Mouse (Mus musculus): ENCODE measurements at regions not wholly inside any gene's neighbourhood (a gene's known extent, or its start where the extent isn't known, plus 50 kb on each side); places are given as distances from the start of the nearest gene placed in this dataset.

DNA sequence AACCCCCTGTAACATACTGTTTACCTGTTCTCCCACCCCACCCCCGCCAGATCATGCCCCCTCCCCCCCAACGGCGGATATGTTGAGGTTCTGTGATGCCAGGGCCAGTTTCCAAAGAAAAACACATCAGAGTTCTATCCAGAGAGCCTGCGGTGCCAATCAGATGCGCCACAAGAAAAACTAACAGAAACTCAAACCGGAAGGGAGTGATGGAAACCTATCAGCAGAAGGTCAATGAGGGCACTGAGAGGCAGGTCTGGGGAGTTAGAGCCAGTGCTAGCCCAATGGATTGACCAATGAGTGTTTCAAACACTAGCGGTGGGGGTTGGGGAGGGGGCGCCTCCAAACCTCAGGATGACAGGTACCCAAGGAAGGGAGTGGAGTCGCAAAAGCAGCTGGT, 132.7 kb upstream of the Dynlrb2 start:
- H3K9me3 ChIP-seq (ENCODE audit: control insufficient read depth, low read length): no peaks in the 10 kb centered on the region
- no peaks in the 10 kb centered on the region for H3K36me3 ChIP-seq (ENCODE audit: control insufficient read depth, insufficient read depth, low read length)
- H3K9ac ChIP-seq (ENCODE audit: low read depth, low read length): no peak overlapping the region
- WGBS: 79% methylated on average over 9 of the region's 9 CpGs
- no peak for ATAC-seq (ENCODE audit: low read depth)
- H3K4me1 ChIP-seq (ENCODE audit: control insufficient read depth, insufficient read depth, low read length): no peaks in the 10 kb centered on the region
- no peak overlapping the region for H3K4me3 ChIP-seq (ENCODE audit: low read depth, low read length)
- DNase-seq (ENCODE audit: low spot score): no peak
- no peak overlapping the region for H3K27ac ChIP-seq (replicated peaks; ENCODE audit: low read depth, low read length)
- H3K27me3 ChIP-seq (replicated peaks; ENCODE audit: control insufficient read depth, insufficient read depth, low read length): no peaks in the 10 kb centered on the region
- no peak overlapping the region for H3K4me2 ChIP-seq (ENCODE audit: low read depth, low read length)

DNA sequence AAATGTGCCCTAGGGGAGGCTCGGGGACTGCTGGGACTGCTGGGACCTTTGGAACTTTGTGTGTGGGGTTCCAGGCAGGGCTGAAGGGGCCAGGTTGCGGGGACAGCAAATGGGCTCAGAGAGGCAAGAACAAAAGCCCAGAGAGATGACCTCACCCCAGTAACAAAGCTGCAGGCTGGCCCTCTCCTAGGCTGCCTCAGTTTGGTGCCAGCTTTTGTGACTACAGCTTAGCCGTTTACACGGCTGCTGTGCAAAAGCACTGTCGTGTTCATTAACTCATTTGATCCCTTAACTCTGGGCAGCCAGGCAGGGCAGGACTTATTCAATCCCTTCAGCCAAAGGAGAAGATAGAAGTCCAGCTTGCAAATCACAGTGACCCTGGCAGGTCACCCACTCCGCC, 137.3 kb upstream of the Dynlrb2 start:
- H3K4me1 ChIP-seq (ENCODE audit: control insufficient read depth, insufficient read depth, low read length): no peaks in the 10 kb centered on the region
- 74% methylated on average over 6 of the region's 6 CpGs for WGBS
- no peak overlapping the region for H3K9ac ChIP-seq (ENCODE audit: low read depth, low read length)
- no peak for DNase-seq (ENCODE audit: low spot score)
- H3K27ac ChIP-seq (replicated peaks; ENCODE audit: low read depth, low read length): no peak overlapping the region
- no peaks in the 10 kb centered on the region for H3K27me3 ChIP-seq (replicated peaks; ENCODE audit: control insufficient read depth, insufficient read depth, low read length)
- H3K4me3 ChIP-seq (ENCODE audit: low read depth, low read length): no peak overlapping the region
- H3K36me3 ChIP-seq (ENCODE audit: control insufficient read depth, insufficient read depth, low read length): no peaks in the 10 kb centered on the region
- ATAC-seq (ENCODE audit: low read depth): no peak
- no peak overlapping the region for H3K4me2 ChIP-seq (ENCODE audit: low read depth, low read length)
- no peaks in the 10 kb centered on the region for H3K9me3 ChIP-seq (ENCODE audit: control insufficient read depth, low read length)

DNA sequence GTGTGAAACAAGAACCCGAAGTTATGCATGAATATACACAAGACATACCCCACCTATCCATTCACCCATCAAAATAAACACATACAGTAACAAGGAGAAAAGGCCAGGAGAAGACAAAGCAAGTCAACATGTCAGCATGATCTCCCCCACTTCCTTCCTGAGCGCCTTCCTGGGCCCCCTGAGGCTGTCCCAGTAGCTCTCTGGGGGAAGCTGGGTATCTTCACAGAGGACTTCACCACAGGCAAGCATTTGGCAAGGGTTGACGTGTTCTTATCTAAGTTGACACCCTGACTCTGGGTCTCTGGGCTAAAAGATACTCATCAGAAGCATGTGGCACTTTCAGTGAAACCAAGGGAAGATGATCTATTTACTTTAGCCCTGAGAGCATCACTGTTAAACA, 138.1 kb upstream of the Dynlrb2 start:
- Histone ChIP-seq H3K27ac (replicated peaks; ENCODE audit: low read depth, low read length) (no peak overlapping the region), H3K4me3 (ENCODE audit: low read depth, low read length) (no peak overlapping the region), H3K4me1 (ENCODE audit: control insufficient read depth, insufficient read depth, low read length) (no peaks in the 10 kb centered on the region), H3K9me3 (ENCODE audit: control insufficient read depth, low read length) (no peaks in the 10 kb centered on the region), H3K36me3 (ENCODE audit: control insufficient read depth, insufficient read depth, low read length) (no peaks in the 10 kb centered on the region), H3K4me2 (ENCODE audit: low read depth, low read length) (no peak overlapping the region), H3K9ac (ENCODE audit: low read depth, low read length) (no peak overlapping the region), H3K27me3 (replicated peaks; ENCODE audit: control insufficient read depth, insufficient read depth, low read length) (no peaks in the 10 kb centered on the region)
- DNase-seq (ENCODE audit: low spot score) (no peak), ATAC-seq (ENCODE audit: low read depth) (no peak)
- 72% methylated on average over 3 of the region's 3 CpGs for WGBS

DNA sequence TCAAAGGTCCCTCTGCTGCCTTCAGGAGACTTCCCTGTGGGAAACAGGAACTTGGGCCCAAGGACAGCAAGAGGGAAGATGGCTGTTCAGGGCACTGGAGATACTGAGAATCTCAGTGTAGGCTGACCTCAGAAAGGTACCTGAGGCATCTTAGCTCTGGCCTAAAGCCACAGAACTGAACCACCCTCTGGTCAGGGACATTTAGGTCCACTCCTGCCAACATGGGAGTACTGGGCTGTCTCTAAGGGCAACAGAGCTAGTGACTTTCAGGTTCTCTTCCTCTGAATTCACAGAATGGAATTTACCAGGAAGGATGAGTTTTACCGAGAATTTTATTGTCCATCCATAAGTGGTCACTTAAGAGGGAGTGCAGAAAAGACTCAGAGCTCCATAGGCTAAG, 140.0 kb upstream of the Dynlrb2 start:
- Histone ChIP-seq H3K4me3 (ENCODE audit: low read depth, low read length) (no peak overlapping the region), H3K4me1 (ENCODE audit: control insufficient read depth, insufficient read depth, low read length) (no peaks in the 10 kb centered on the region), H3K36me3 (ENCODE audit: control insufficient read depth, insufficient read depth, low read length) (no peaks in the 10 kb centered on the region), H3K9ac (ENCODE audit: low read depth, low read length) (no peak overlapping the region), H3K27me3 (replicated peaks; ENCODE audit: control insufficient read depth, insufficient read depth, low read length) (no peaks in the 10 kb centered on the region), H3K4me2 (ENCODE audit: low read depth, low read length) (no peak overlapping the region), H3K27ac (replicated peaks; ENCODE audit: low read depth, low read length) (no peak overlapping the region), H3K9me3 (ENCODE audit: control insufficient read depth, low read length) (no peaks in the 10 kb centered on the region)
- ATAC-seq (ENCODE audit: low read depth) (no peak), DNase-seq (ENCODE audit: low spot score) (no peak)
- 73% methylated on average over 1 of the region's 1 CpGs for WGBS

DNA sequence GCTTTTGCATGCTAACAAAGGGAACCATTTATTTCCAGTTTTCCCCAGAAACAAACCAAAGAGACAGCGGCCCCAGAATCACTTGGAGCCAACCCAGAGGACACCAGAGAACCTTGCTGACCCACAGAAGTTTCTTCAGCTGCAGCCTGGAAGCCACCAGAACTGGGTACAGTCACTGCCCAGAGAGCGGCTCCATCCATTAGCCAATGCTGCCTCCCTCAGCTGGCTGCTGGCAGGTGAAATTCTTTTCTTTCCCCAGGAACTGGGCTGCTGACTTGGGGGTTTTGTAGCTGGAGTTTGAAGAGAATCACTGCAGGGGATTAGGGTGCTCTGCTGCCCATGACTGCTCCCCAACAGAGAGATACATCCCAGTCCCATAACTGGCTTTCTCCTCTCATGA, 140.6 kb upstream of the Dynlrb2 start:
- no peak overlapping the region for H3K27ac ChIP-seq (replicated peaks; ENCODE audit: low read depth, low read length)
- H3K4me3 ChIP-seq (ENCODE audit: low read depth, low read length): no peak overlapping the region
- no peaks in the 10 kb centered on the region for H3K4me1 ChIP-seq (ENCODE audit: control insufficient read depth, insufficient read depth, low read length)
- no peaks in the 10 kb centered on the region for H3K9me3 ChIP-seq (ENCODE audit: control insufficient read depth, low read length)
- no peak overlapping the region for H3K4me2 ChIP-seq (ENCODE audit: low read depth, low read length)
- H3K36me3 ChIP-seq (ENCODE audit: control insufficient read depth, insufficient read depth, low read length): no peaks in the 10 kb centered on the region
- no peak for ATAC-seq (ENCODE audit: low read depth)
- H3K27me3 ChIP-seq (replicated peaks; ENCODE audit: control insufficient read depth, insufficient read depth, low read length): no peaks in the 10 kb centered on the region
- DNase-seq (ENCODE audit: low spot score): no peak
- no peak overlapping the region for H3K9ac ChIP-seq (ENCODE audit: low read depth, low read length)
- WGBS: 85% methylated on average over 2 of the region's 2 CpGs

DNA sequence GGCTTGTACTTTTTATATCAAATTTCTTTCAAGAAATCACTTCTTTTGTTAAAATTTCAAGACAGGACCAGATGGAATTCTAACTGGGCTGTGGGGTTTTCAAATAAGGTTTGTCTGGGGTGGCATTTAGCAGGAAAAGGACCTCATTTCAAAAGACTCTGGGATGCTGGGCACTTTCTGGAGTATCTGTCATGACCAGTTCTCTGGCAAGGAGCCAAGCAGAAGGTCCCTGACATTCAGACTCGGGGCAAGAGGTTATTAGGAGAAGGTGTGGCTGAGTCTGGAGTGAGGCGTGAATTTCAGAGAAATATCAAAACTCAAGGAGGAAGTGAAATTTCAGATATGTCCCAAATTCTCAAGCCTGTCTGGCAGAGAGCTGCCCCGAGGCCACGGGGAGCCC, 142.4 kb upstream of the Dynlrb2 start:
- H3K27me3 ChIP-seq (replicated peaks; ENCODE audit: control insufficient read depth, insufficient read depth, low read length): no peaks in the 10 kb centered on the region
- H3K9me3 ChIP-seq (ENCODE audit: control insufficient read depth, low read length): no peaks in the 10 kb centered on the region
- no peak for DNase-seq (ENCODE audit: low spot score)
- H3K4me2 ChIP-seq (ENCODE audit: low read depth, low read length): no peak overlapping the region
- H3K4me1 ChIP-seq (ENCODE audit: control insufficient read depth, insufficient read depth, low read length): no peaks in the 10 kb centered on the region
- H3K36me3 ChIP-seq (ENCODE audit: control insufficient read depth, insufficient read depth, low read length): no peaks in the 10 kb centered on the region
- H3K9ac ChIP-seq (ENCODE audit: low read depth, low read length): no peak overlapping the region
- 60% methylated on average over 4 of the region's 4 CpGs for WGBS
- ATAC-seq (ENCODE audit: low read depth): no peak
- H3K4me3 ChIP-seq (ENCODE audit: low read depth, low read length): no peak overlapping the region
- no peak overlapping the region for H3K27ac ChIP-seq (replicated peaks; ENCODE audit: low read depth, low read length)

DNA sequence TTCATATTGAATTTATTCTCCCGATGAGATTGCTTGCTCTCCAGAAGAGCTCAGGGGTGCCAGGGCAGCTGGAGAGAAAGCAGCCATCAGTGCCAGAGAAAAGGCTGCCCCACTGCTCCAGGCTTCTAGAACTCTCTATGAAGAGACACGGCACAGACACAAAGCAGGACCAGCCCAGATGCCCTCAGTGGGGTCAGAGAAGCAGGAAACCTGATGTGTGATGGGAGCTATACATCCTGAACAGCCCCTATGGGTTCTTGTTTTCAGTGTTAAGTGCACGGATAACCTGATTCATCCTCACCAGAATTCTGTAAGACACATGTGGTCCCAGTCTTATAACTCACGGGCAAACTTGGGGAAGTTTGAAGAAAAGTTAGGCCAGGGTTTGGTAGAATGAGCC, 145.0 kb upstream of the Dynlrb2 start:
- Histone ChIP-seq H3K4me2 (ENCODE audit: low read depth, low read length) (no peak overlapping the region), H3K27me3 (replicated peaks; ENCODE audit: control insufficient read depth, insufficient read depth, low read length) (no peaks in the 10 kb centered on the region), H3K36me3 (ENCODE audit: control insufficient read depth, insufficient read depth, low read length) (no peaks in the 10 kb centered on the region), H3K27ac (replicated peaks; ENCODE audit: low read depth, low read length) (no peak overlapping the region), H3K9ac (ENCODE audit: low read depth, low read length) (no peak overlapping the region), H3K4me1 (ENCODE audit: control insufficient read depth, insufficient read depth, low read length) (no peaks in the 10 kb centered on the region), H3K4me3 (ENCODE audit: low read depth, low read length) (no peak overlapping the region), H3K9me3 (ENCODE audit: control insufficient read depth, low read length) (no peaks in the 10 kb centered on the region)
- DNase-seq (ENCODE audit: low spot score): no peak
- WGBS: 77% methylated on average over 4 of the region's 4 CpGs
- no peak for ATAC-seq (ENCODE audit: low read depth)

DNA sequence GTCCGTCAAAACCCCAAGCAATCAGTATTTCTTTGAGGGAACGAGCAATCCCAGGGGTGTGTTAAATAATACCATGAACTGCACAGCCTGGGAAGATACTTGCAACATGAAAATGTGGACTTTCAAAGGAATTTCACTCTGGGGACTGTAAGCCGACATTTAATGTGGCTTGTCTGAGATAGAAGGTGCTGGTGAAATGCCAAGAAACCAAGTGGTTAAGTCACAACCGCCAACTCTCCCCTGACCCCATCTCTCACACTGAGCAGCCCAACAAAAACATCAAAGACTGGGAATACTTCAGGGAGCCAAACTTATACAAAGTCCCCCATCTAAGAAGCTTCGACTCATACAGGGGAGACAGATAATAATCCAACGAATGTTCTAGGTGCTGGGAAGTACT, 150.0 kb upstream of the Dynlrb2 start:
- Histone ChIP-seq H3K4me2 (ENCODE audit: low read depth, low read length) (no peak overlapping the region), H3K27ac (replicated peaks; ENCODE audit: low read depth, low read length) (no peak overlapping the region), H3K9me3 (ENCODE audit: control insufficient read depth, low read length) (no peaks in the 10 kb centered on the region), H3K9ac (ENCODE audit: low read depth, low read length) (no peak overlapping the region), H3K36me3 (ENCODE audit: control insufficient read depth, insufficient read depth, low read length) (no peaks in the 10 kb centered on the region), H3K4me1 (ENCODE audit: control insufficient read depth, insufficient read depth, low read length) (no peaks in the 10 kb centered on the region), H3K4me3 (ENCODE audit: low read depth, low read length) (no peak overlapping the region), H3K27me3 (replicated peaks; ENCODE audit: control insufficient read depth, insufficient read depth, low read length) (no peaks in the 10 kb centered on the region)
- ATAC-seq (ENCODE audit: low read depth): no peak
- 66% methylated on average over 6 of the region's 6 CpGs for WGBS
- no peak for DNase-seq (ENCODE audit: low spot score)

DNA sequence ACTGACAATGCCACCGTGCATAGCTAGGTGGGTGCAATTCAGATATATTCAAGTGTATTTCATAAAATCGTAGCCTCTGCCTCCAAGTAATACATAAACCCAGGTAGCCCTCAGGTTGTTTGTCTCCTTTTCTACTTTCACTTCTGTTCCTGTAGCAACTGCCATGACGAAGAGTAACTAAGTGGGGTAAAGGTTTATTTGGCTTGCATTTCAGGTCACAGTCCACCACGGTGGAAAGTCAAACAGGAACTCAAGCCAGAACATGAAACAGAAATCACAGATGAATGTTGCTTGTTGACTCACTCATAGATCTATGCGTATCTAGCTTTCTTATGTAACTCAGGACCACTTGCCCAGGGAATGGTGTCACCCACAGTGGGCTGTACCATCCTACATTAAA, 150.9 kb upstream of the Dynlrb2 start:
- no peak for ATAC-seq (ENCODE audit: low read depth)
- WGBS: 90% methylated on average over 5 of the region's 5 CpGs
- no peak overlapping the region for H3K4me2 ChIP-seq (ENCODE audit: low read depth, low read length)
- no peaks in the 10 kb centered on the region for H3K27me3 ChIP-seq (replicated peaks; ENCODE audit: control insufficient read depth, insufficient read depth, low read length)
- no peaks in the 10 kb centered on the region for H3K36me3 ChIP-seq (ENCODE audit: control insufficient read depth, insufficient read depth, low read length)
- no peak for DNase-seq (ENCODE audit: low spot score)
- no peak overlapping the region for H3K9ac ChIP-seq (ENCODE audit: low read depth, low read length)
- H3K4me3 ChIP-seq (ENCODE audit: low read depth, low read length): no peak overlapping the region
- no peaks in the 10 kb centered on the region for H3K4me1 ChIP-seq (ENCODE audit: control insufficient read depth, insufficient read depth, low read length)
- no peak overlapping the region for H3K27ac ChIP-seq (replicated peaks; ENCODE audit: low read depth, low read length)
- no peaks in the 10 kb centered on the region for H3K9me3 ChIP-seq (ENCODE audit: control insufficient read depth, low read length)
